ENCODE assay signal across 8 mouse cellular contexts in the genomic region with DNA sequence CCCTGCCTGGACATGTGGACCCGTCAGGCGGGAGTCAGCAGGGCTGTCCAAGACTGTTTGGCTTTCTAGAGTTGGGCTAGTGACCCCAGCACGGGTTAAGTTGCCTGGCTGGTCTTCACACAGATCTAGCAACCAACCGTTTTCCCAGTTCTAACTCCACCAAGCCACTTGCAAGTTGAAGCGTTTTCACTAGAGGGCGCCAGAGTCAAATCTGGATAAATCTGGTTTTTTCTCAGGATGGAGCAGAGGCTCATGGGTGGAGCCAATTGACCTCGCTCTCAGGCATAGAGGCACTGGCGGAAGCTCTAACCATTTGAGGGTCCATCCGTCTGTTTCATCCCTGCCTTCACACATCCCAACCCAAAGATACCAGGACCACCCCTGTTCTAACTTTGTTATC. TPM values are rescaled to one million over a fixed set of nuclear protein-coding genes. Genes with fewer than 3 reads are reported as not detected.
DNase-seq lines count a peak whose midpoint lies in the region; ATAC-seq lines count a peak whose summit lies in the region.

No protein-coding gene starts in this region.

- ATAC-seq in hindbrain, embryonic 11.5 days (ENCODE audit: low FRiP score), result peak; percentile 53
- no peak for ATAC-seq in limb, embryonic 12.5 days (ENCODE audit: insufficient number of reproducible peaks, insufficient read depth, low FRiP score, low TSS enrichment, low read depth)
- ATAC-seq in midbrain, embryonic 16.5 days, result peak; percentile 39; the same call in 1 of the 2 replicates

- no peaks in the 10 kb centered on the region for H3K36me3 ChIP-seq in hindbrain, embryonic 11.5 days (ENCODE audit: control insufficient read depth, insufficient read depth, low read length)
- H3K36me3 ChIP-seq in limb, embryonic 12.5 days, result no peaks in the 10 kb centered on the region
- H3K36me3 ChIP-seq in midbrain, embryonic 16.5 days (ENCODE audit: control insufficient read depth, insufficient read depth, low read length), result no peaks in the 10 kb centered on the region

- no peak overlapping the region for H3K27ac ChIP-seq in hindbrain, embryonic 11.5 days (ENCODE audit: low read depth, low read length)
- H3K27ac ChIP-seq in limb, embryonic 12.5 days, result no peak overlapping the region
- no peak overlapping the region for H3K27ac ChIP-seq in midbrain, embryonic 16.5 days (ENCODE audit: low read length)

- no peak overlapping the region for H3K4me2 ChIP-seq in hindbrain, embryonic 11.5 days (replicated peaks; ENCODE audit: low read depth, low read length)
- H3K4me2 ChIP-seq in limb, embryonic 12.5 days, result 0 out of 2 replicates have a peak overlapping the region, but pooled peaks have one; percentile 3
- peak overlapping the region; percentile 9; the same call in 1 of the 2 replicates for H3K4me2 ChIP-seq in midbrain, embryonic 16.5 days (ENCODE audit: low read length)

- no peaks in the 10 kb centered on the region for H3K4me1 ChIP-seq in hindbrain, embryonic 11.5 days (replicated peaks; ENCODE audit: control insufficient read depth, insufficient read depth, low read length)
- no peaks in the 10 kb centered on the region for H3K4me1 ChIP-seq in limb, embryonic 12.5 days (replicated peaks)
- no peaks in the 10 kb centered on the region for H3K4me1 ChIP-seq in midbrain, embryonic 16.5 days (ENCODE audit: control insufficient read depth, insufficient read depth, low read length)

- DNase-seq in 416B (ENCODE audit: low read depth), result peak; percentile 80
- peak; percentile 38 for DNase-seq in Muller cell, postnatal 12 days (ENCODE audit: inconsistent ontology term)
- peak; percentile 67 for DNase-seq in cerebellum, adult 8-10 months
- DNase-seq in forelimb bud, embryonic 11.5 days (ENCODE audit: low read depth, low spot score), result peak; percentile 65
- peak; percentile 78 for DNase-seq in hindbrain, embryonic 11.5 days (ENCODE audit: low spot score)
- DNase-seq in thymus, postnatal 25 days, result peak; percentile 45

- H3K9me3 ChIP-seq in hindbrain, embryonic 11.5 days (ENCODE audit: control insufficient read depth, low read length), result no peaks in the 10 kb centered on the region
- H3K9me3 ChIP-seq in limb, embryonic 12.5 days, result no peaks in the 10 kb centered on the region
- H3K9me3 ChIP-seq in midbrain, embryonic 16.5 days (replicated peaks; ENCODE audit: control insufficient read depth, low read length, poor library complexity, severe bottlenecking), result no peaks in the 10 kb centered on the region

- no peak overlapping the region for H3K4me3 ChIP-seq in hindbrain, embryonic 11.5 days (ENCODE audit: low read depth, low read length)
- H3K4me3 ChIP-seq in limb, embryonic 12.5 days (replicated peaks), result no peak overlapping the region
- no peak overlapping the region for H3K4me3 ChIP-seq in midbrain, embryonic 16.5 days (ENCODE audit: low read depth, low read length)

- H3K9ac ChIP-seq in hindbrain, embryonic 11.5 days (ENCODE audit: low read depth, low read length), result no peak overlapping the region
- H3K9ac ChIP-seq in limb, embryonic 12.5 days (replicated peaks), result no peak overlapping the region
- no peak overlapping the region for H3K9ac ChIP-seq in midbrain, embryonic 16.5 days (ENCODE audit: low read depth, low read length)

- 36% methylated on average over 9 of the region's 9 CpGs for WGBS in hindbrain, embryonic 11.5 days
- WGBS in limb, embryonic 12.5 days, result 44% methylated on average over 9 of the region's 9 CpGs
- 41% methylated on average over 9 of the region's 9 CpGs for WGBS in midbrain, embryonic 16.5 days

- H3K27me3 ChIP-seq in hindbrain, embryonic 11.5 days (ENCODE audit: control insufficient read depth, insufficient read depth, low read length), result no peaks in the 10 kb centered on the region
- H3K27me3 ChIP-seq in limb, embryonic 12.5 days, result no peaks in the 10 kb centered on the region
- no peaks in the 10 kb centered on the region for H3K27me3 ChIP-seq in midbrain, embryonic 16.5 days (ENCODE audit: control insufficient read depth, insufficient read depth, low read depth, low read length)

RNA-seq across cellular contexts. Expression of a gene that starts 17.6 kb away (rescaled TPM):
- polyA plus RNA-seq in hindbrain, embryonic 11.5 days (2014; fragmentation: Nextera tagmentation; extraction: Ambion mirVana), result 0.14 and 0.29 TPM in 2 replicates
- not detected in 2 replicates for polyA plus RNA-seq in limb, embryonic 12.5 days (2016; fragmentation: Nextera tagmentation; extraction: Ambion mirVana)
- 0.46 and 0.92 TPM in 2 replicates for polyA plus RNA-seq in midbrain, embryonic 16.5 days (2015; fragmentation: Nextera tagmentation; extraction: Ambion mirVana)

RNA-seq across cellular contexts. Expression of a gene that starts 55.1 kb away (rescaled TPM):
- 258 and 266 TPM in 2 replicates for polyA plus RNA-seq in hindbrain, embryonic 11.5 days (2014; fragmentation: Nextera tagmentation; extraction: Ambion mirVana)
- polyA plus RNA-seq in limb, embryonic 12.5 days (2016; fragmentation: Nextera tagmentation; extraction: Ambion mirVana), result 201 and 202 TPM in 2 replicates
- 275 and 287 TPM in 2 replicates for polyA plus RNA-seq in midbrain, embryonic 16.5 days (2015; fragmentation: Nextera tagmentation; extraction: Ambion mirVana)
